In genomic region chr11:9317076-9317929, GRCm38 (mm10) we compare ENCODE assay signal across 9 mouse cellular contexts.
A peak's percentile ranks its signal among the peaks of the same experiment; 100 is the strongest.
DNase-seq lines count a peak whose midpoint lies in the region.
"Had no signal": no experiment of that assay in that cellular context is flagged by ENCODE, and none has a peak within 500 bp of the region (broad histone marks: within the 10 kb centered on the region; RNA-seq: fewer than 3 reads in every experiment).

No protein-coding gene starts in this region.

- no peaks in the 10 kb centered on the region for H3K9me3 ChIP-seq in embryonic facial prominence, embryonic 10.5 days
- H3K9me3 ChIP-seq: heart, embryonic 13.5 days had no signal

- no peaks in the 10 kb centered on the region for H3K36me3 ChIP-seq in embryonic facial prominence, embryonic 10.5 days (replicated peaks)
- H3K36me3 ChIP-seq: heart, embryonic 13.5 days had no signal

- DNase-seq in CD4-positive helper T cell, adult 2 months (ENCODE audit: low read depth, low spot score), result peak; percentile 14
- DNase-seq in adrenal gland, postnatal 14 days, result peak; percentile 81
- peak; percentile 71 for DNase-seq in embryonic facial prominence, embryonic 10.5 days (ENCODE audit: low spot score)
- DNase-seq in heart, postnatal 4 days, result peak; percentile 79
- DNase-seq in layer of hippocampus, adult 8-10 months (ENCODE audit: low spot score in 2 of 2), result peak; percentile 48 to 72
- DNase-seq in lung, postnatal 10 days, result peak; percentile 67
- DNase-seq in retina, postnatal 7 days (ENCODE audit: low read depth, low spot score), result peak; percentile 48
- peak; percentile 65 for DNase-seq in urinary bladder, postnatal 14 days (ENCODE audit: low spot score)

- H3K4me3 ChIP-seq in embryonic facial prominence, embryonic 10.5 days, result no peak overlapping the region
- H3K4me3 ChIP-seq: heart, embryonic 13.5 days had no signal

- no peaks in the 10 kb centered on the region for H3K27me3 ChIP-seq in embryonic facial prominence, embryonic 10.5 days (replicated peaks; ENCODE audit: low read depth, poor library complexity, severe bottlenecking)
- H3K27me3 ChIP-seq: heart, embryonic 13.5 days had no signal

- no peak overlapping the region for H3K27ac ChIP-seq in embryonic facial prominence, embryonic 10.5 days (replicated peaks)
- H3K27ac ChIP-seq: heart, embryonic 13.5 days had no signal

- H3K4me1 ChIP-seq in embryonic facial prominence, embryonic 10.5 days, result no peaks in the 10 kb centered on the region
- H3K4me1 ChIP-seq: heart, embryonic 13.5 days had no signal

- 37% methylated on average over 6 of the region's 6 CpGs for WGBS in embryonic facial prominence, embryonic 10.5 days

Comparison
In these comparisons a context has a peak if more than half of its experiments do, and no peak if none do; other contexts are left out.
1. DNase-seq: peak in every context shown above with its lines; median percentile 81 in adrenal gland, postnatal 14 days; 79 in heart, postnatal 4 days; 71 in embryonic facial prominence, embryonic 10.5 days; 67 in lung, postnatal 10 days; 65 in urinary bladder, postnatal 14 days; 60 in layer of hippocampus, adult 8-10 months; 48 in retina, postnatal 7 days; 14 in CD4-positive helper T cell, adult 2 months.